Comparison of ENCODE assay signal across 10 mouse cellular contexts in the genomic region with DNA sequence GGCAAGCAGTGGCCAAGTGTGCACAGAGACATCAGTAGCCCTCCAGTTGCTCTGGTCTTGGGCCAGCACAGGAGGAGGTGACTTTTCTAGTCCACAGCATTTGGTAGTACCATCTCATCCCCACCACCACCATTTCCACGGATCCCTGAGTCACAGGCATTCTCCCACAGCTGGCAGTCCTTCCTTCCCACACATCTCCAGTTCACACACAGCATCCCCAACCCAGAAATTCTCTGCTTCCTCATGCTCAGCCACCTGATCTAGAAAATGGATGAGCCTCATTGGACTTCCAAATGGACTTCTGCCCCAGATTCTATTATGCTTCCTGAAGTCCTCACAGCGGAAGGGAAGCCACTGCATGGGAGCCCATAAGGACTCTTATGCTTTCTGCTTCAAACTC.
"Had no signal": no experiment of that assay in that cellular context is flagged by ENCODE, and none has a peak within 500 bp of the region (broad histone marks: within the 10 kb centered on the region; RNA-seq: fewer than 3 reads in every experiment).

No protein-coding gene starts in this region.

- DNase-seq: kidney, adult 2 months; kidney, postnatal 14 days; layer of hippocampus, adult 9-11 months; layer of hippocampus, postnatal 36 days; lung, postnatal 10 days; lung, postnatal 4 days; midbrain, embryonic 14.5 days; thymus, postnatal 36 days had no signal

- ATAC-seq: intestine, embryonic 16.5 days; liver, embryonic 12.5 days had no signal
